Mouse (Mus musculus): ENCODE data around the gene Asap3.

Gene Asap3

GRCm38 (mm10) chr4:136291692-136292091 is 85.5 kb downstream of the Asap3 start:
- DNase-seq (ENCODE audit: low spot score in 2 of 2), result no peak
